Mouse (Mus musculus) urinary bladder, postnatal 10 days (tissue): Measurements from ENCODE around the gene Olfr763.
"Not testable (repeated sequence)": the region's sequence is repeated elsewhere in the genome, so short reads cannot be mapped to it uniquely, and the experiment has no call there.

Source experiments
- DNase-seq: peaks from one replicate; pipeline ENCODE4 v3.0.0; 2022; ENCODE audit warnings: low spot score

The Olfr763 gene

DNA sequence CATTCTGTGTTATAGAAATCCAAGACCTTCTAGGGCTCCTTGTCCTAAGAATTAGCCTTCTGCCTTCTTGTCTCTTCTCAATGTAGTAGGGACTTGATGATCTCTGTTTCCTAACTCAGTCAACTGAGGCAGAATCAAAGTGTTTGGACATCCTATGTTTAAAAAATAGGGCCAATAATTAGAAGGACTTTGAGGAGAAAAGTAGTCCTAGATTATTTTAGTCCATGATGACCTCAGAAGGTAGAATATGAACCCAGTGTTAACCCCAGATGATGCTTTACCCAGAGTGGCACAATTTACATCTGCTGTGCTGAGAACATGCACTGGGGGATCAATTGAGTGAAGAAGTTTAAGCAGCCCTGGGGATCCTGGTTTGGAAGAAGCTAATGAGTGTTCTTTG is 39.3 kb downstream of the Olfr763 start, which contains the start of gene Olfr765:
Gene Olfr765, minus strand, starts transcription at position 101 of the 400 bp plus-strand sequence.
- not testable (repeated sequence) for DNase-seq
